37 mouse cellular contexts compared by ENCODE assay signal in the genomic region with DNA sequence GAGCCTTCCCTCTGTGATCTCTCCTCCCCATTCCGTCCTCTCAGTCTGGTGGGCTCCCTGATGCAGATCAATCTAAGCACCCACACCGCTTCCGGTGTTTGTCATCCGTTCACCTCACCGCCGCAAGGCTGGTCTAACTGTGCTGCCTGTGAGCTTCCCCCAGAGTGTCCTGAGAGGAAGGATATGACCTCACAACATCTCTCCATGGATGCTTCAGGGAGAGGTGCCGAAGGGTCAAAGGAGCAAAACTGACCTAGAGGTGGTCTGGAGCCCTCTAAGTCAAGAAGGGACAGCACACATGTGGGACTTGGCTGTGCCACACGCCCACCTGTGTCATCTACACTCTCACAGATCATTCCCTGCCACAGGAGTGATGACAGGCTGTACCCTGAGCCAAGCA. TPM values are rescaled to one million over a fixed set of nuclear protein-coding genes. Genes with fewer than 3 reads are reported as not detected.
"Had no signal": no experiment of that assay in that cellular context is flagged by ENCODE, and none has a peak within 500 bp of the region (broad histone marks: within the 10 kb centered on the region; RNA-seq: fewer than 3 reads in every experiment).

No protein-coding gene starts in this region.

- H3K4me2 ChIP-seq: limb, embryonic 12.5 days; limb, embryonic 13.5 days; limb, embryonic 15.5 days; liver, embryonic 11.5 days; liver, embryonic 12.5 days; liver, embryonic 13.5 days; liver, embryonic 15.5 days; lung, embryonic 14.5 days; lung, embryonic 15.5 days; midbrain, embryonic 11.5 days; midbrain, embryonic 12.5 days; midbrain, embryonic 13.5 days; midbrain, embryonic 15.5 days; neural tube, embryonic 12.5 days had no signal

- ATAC-seq: liver, embryonic 12.5 days; liver, postnatal 0 days; lung, postnatal 0 days; midbrain, embryonic 13.5 days; midbrain, embryonic 15.5 days; midbrain, embryonic 16.5 days had no signal

- H3K9me3 ChIP-seq: limb, embryonic 10.5 days; limb, embryonic 12.5 days; limb, embryonic 13.5 days; limb, embryonic 15.5 days; liver, embryonic 12.5 days; liver, embryonic 13.5 days; liver, embryonic 15.5 days; lung, embryonic 15.5 days; megakaryocyte, embryonic 14.5 days; midbrain, embryonic 10.5 days; midbrain, embryonic 12.5 days; midbrain, embryonic 13.5 days; midbrain, embryonic 15.5 days; neural tube, embryonic 12.5 days had no signal

- DNase-seq: left cerebral cortex, postnatal 4 days; liver; liver, embryonic 13.5 days; liver, postnatal 0 days; lung, adult 18-20 months; lung, adult 2 months; lung, embryonic 14.5 days; lung, postnatal 10 days; lung, postnatal 14 days; lung, postnatal 36 days; lung, postnatal 4 days; midbrain, embryonic 14.5 days had no signal

- H3K4me1 ChIP-seq: limb, embryonic 10.5 days; limb, embryonic 12.5 days; limb, embryonic 13.5 days; limb, embryonic 15.5 days; liver, embryonic 12.5 days; liver, embryonic 13.5 days; liver, embryonic 15.5 days; lung, embryonic 15.5 days; megakaryocyte, embryonic 14.5 days; midbrain, embryonic 10.5 days; midbrain, embryonic 12.5 days; midbrain, embryonic 13.5 days; midbrain, embryonic 15.5 days; neural tube, embryonic 12.5 days had no signal

- H3K9ac ChIP-seq: limb, embryonic 12.5 days; limb, embryonic 13.5 days; limb, embryonic 15.5 days; liver, embryonic 12.5 days; liver, embryonic 13.5 days; liver, embryonic 14.5 days; liver, embryonic 15.5 days; liver, postnatal 0 days; lung, embryonic 14.5 days; lung, embryonic 15.5 days; midbrain, embryonic 12.5 days; midbrain, embryonic 13.5 days; midbrain, embryonic 15.5 days; neural tube, embryonic 12.5 days had no signal

- H3K27me3 ChIP-seq: limb, embryonic 12.5 days; limb, embryonic 13.5 days; limb, embryonic 15.5 days; liver, embryonic 12.5 days; liver, embryonic 13.5 days; liver, embryonic 15.5 days; lung, embryonic 15.5 days; megakaryocyte, embryonic 14.5 days; midbrain, embryonic 12.5 days; midbrain, embryonic 13.5 days; midbrain, embryonic 15.5 days; neural tube, embryonic 12.5 days had no signal

- H3K27ac ChIP-seq: limb, embryonic 10.5 days; limb, embryonic 12.5 days; limb, embryonic 13.5 days; limb, embryonic 15.5 days; liver, embryonic 12.5 days; liver, embryonic 13.5 days; liver, embryonic 14.5 days; liver, embryonic 15.5 days; lung, embryonic 15.5 days; macrophage; midbrain, embryonic 10.5 days; midbrain, embryonic 12.5 days; midbrain, embryonic 13.5 days; midbrain, embryonic 15.5 days; neural tube, embryonic 12.5 days had no signal

- H3K4me3 ChIP-seq: limb, embryonic 10.5 days; limb, embryonic 12.5 days; limb, embryonic 13.5 days; limb, embryonic 15.5 days; liver, embryonic 12.5 days; liver, embryonic 13.5 days; liver, embryonic 15.5 days; lung, embryonic 15.5 days; megakaryocyte, embryonic 14.5 days; midbrain, embryonic 10.5 days; midbrain, embryonic 12.5 days; midbrain, embryonic 13.5 days; midbrain, embryonic 15.5 days; myocyte; neural tube, embryonic 12.5 days had no signal

RNA-seq across cellular contexts. Expression of a gene that starts 33.4 kb away (rescaled TPM):
- total RNA-seq: megakaryocyte progenitor cell, adult 5-6 weeks; megakaryocyte, adult 5-6 weeks; megakaryocyte-erythroid progenitor cell, adult 5-6 weeks; monocyte, adult 5-6 weeks had no signal
- polyA plus RNA-seq: liver, adult 2 months had no signal
